Mouse (Mus musculus) limb, embryonic 13.5 days (tissue): ENCODE results near the gene Zbed4. TPM values are rescaled to one million over a fixed set of nuclear protein-coding genes. Genes with fewer than 3 reads are reported as not detected.
"Not testable (repeated sequence)": the region's sequence is repeated elsewhere in the genome, so short reads cannot be mapped to it uniquely, and the experiment has no call there.

ENCODE experiments used
- ATAC-seq: fragments of 200-750 bp; cut with Nextera tagmentation; 2 replicates; pipeline ENCODE4 v1.8.0; 2017; ENCODE audit warnings: low read depth, moderate number of reproducible peaks, moderate TSS enrichment; ENCODE audit not compliant: low FRiP score
- H3K27ac ChIP-seq: fragments of 300-500 bp; sonication (generic); 2 replicates; pipeline ENCODE4 v1.5.1; 2015; ENCODE audit warnings: inconsistent platforms, mild to moderate bottlenecking, moderate library complexity
- H3K27me3 ChIP-seq: fragments of 300-500 bp; sonication (generic); 2 replicates; pipeline ENCODE4 v1.6.1; 2015; ENCODE audit warnings: mild to moderate bottlenecking, inconsistent platforms
- H3K36me3 ChIP-seq: fragments of 300-500 bp; sonication (generic); 2 replicates; pipeline ENCODE4 v1.6.1; 2015; ENCODE audit warnings: inconsistent platforms, mild to moderate bottlenecking, moderate library complexity
- H3K4me1 ChIP-seq: fragments of 300-500 bp; sonication (generic); 2 replicates; pipeline ENCODE4 v1.6.1; 2015; ENCODE audit warnings: inconsistent platforms
- H3K4me2 ChIP-seq: fragments of 300-500 bp; sonication (generic); replicated peaks from 2 replicates; pipeline ENCODE4 v1.6.1; 2015; ENCODE audit warnings: inconsistent platforms, mild to moderate bottlenecking, moderate library complexity
- H3K4me3 ChIP-seq: fragments of 300-500 bp; sonication (generic); 2 replicates; pipeline ENCODE4 v1.5.1; 2015; ENCODE audit warnings: moderate library complexity, mild to moderate bottlenecking, inconsistent platforms
- H3K9ac ChIP-seq: fragments of 300-500 bp; sonication (generic); 2 replicates; pipeline ENCODE4 v1.6.1; 2015; ENCODE audit warnings: mild to moderate bottlenecking, inconsistent platforms
- H3K9me3 ChIP-seq: fragments of 300-500 bp; sonication (generic); 2 replicates; pipeline ENCODE4 v1.6.1; 2016; ENCODE audit warnings: inconsistent platforms
- WGBS: fragments of 180-500 bp; shearing (Covaris S2); methylation state at CpG from one replicate; pipeline ENCODE4 v1.1.7; 2015; 5-methylcytosine and 5-hydroxymethylcytosine counted together
- polyA plus RNA-seq: library from polyadenylated mRNA; unstranded; fragments of >200 nt; fragmentation: Nextera tagmentation; extraction: Ambion mirVana; gene quantifications from 2 replicates; pipeline ENCODE4 v1.2.1, GENCODE M21; 2015

Gene Zbed4
- polyA plus RNA-seq, result 16.1 and 18.2 TPM in 2 replicates

DNA sequence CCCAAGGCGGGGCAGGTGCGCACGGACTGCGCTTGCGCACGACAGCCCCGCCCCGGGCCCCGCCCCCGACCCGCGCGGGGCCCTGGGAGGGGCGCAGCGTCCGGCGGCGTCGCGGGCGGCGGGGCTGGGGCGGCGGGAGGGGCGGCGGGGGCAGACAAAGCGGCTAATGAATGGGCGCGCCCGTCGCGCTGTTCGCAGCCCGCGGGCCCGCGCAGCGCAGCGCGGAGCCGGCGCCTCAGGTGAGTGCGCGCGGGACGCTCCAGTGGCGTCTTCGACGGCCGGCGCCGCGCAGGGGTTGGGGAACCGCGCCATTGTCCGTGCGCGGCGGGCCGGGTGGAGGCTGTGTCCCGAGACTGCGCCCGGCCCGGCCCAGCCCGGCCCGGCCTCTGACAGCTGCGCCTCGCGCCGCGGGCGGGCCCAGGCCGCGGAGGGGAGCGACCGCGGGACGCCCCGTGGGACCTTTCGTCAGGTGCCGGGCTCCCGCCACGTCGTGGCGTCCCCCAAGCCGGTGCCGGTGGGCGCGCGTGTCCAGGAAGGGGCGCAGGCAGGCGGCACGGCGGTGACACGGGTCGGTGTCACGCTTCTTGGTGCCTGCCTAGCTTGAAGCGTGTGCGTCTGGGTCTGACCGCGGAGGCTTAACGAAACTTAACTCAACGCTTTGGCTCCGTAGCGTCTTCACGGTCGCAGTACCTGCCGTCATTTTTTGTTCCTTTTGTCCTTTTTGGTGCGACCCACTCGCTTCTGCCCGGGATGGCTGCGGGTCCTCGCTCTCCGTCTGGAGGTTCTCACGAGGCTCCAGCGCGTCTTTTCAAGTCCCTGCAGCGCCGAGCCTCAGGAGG, at the start of gene Zbed4:
Gene Zbed4, plus strand, starts transcription at position 97 of the 839 bp plus-strand sequence.
- Histone ChIP-seq H3K4me2 (peak within 1 kb of the TSS; percentile 78), H3K9me3 (no peaks in the 10 kb centered on the region), H3K4me1 (peaks cover 17% of the 10 kb centered on the region), H3K4me3 (peak within 1 kb of the TSS; percentile 82), H3K27me3 (no peaks in the 10 kb centered on the region), H3K9ac (peak within 1 kb of the TSS; percentile 85), H3K27ac (peak within 1 kb of the TSS; percentile 77), H3K36me3 (peaks cover 7% of the 10 kb centered on the region)
- ATAC-seq, result peak; percentile 69
- under 1% methylated on average over 70 of the region's 119 CpGs for WGBS

DNA sequence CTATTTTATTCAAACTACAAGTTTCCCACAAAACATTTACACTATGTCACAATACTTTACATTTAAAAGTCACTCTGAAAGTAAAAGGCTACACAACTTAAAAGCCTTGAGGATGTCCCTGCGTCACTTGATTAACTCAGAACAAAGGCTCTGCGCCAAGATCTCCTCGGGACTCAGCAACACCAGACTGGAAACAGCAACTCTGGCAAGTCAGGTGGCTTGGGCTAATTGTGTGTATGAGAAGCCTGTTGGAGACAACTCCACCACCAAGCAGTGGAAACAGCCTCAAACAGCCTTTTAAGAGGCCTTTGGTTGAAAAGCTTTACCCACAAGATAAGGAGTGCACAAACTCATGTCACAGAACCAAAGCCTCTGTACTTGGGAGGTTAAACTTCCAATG, 49.0 kb upstream of the Zbed4 start:
- ATAC-seq, result no peak
- Histone ChIP-seq H3K9me3 (no peaks in the 10 kb centered on the region), H3K27me3 (no peaks in the 10 kb centered on the region), H3K9ac (no peak overlapping the region), H3K4me3 (no peak overlapping the region), H3K4me2 (no peak overlapping the region), H3K36me3 (peaks cover 99% of the 10 kb centered on the region), H3K27ac (no peak overlapping the region), H3K4me1 (no peaks in the 10 kb centered on the region)
- WGBS, result 87% methylated on average over 3 of the region's 3 CpGs

- Histone ChIP-seq H3K36me3 (peaks cover 99% of the 10 kb centered on the region), H3K4me2 (no peak overlapping the region), H3K4me1 (no peaks in the 10 kb centered on the region), H3K27me3 (no peaks in the 10 kb centered on the region), H3K4me3 (no peak overlapping the region), H3K27ac (no peak overlapping the region), H3K9me3 (no peaks in the 10 kb centered on the region), H3K9ac (no peak overlapping the region)
- ATAC-seq, result no peak
- 70% methylated on average over 1 of the region's 1 CpGs for WGBS
Observed at GRCm38 (mm10) chr15:88704284-88704683, 47.2 kb upstream of the Zbed4 start.

GRCm38 (mm10) chr15:88706320-88706719, 45.1 kb upstream of the Zbed4 start:
- no peak overlapping the region for H3K4me2 ChIP-seq
- WGBS, result 89% methylated on average over 6 of the region's 6 CpGs
- H3K36me3 ChIP-seq, result peaks cover 99% of the 10 kb centered on the region
- no peaks in the 10 kb centered on the region for H3K4me1 ChIP-seq
- H3K4me3 ChIP-seq, result no peak overlapping the region
- no peak overlapping the region for H3K9ac ChIP-seq
- no peaks in the 10 kb centered on the region for H3K27me3 ChIP-seq
- no peaks in the 10 kb centered on the region for H3K9me3 ChIP-seq
- no peak overlapping the region for H3K27ac ChIP-seq
- no peak for ATAC-seq

GRCm38 (mm10) chr15:88706987-88707386, 44.5 kb upstream of the Zbed4 start:
- not testable (repeated sequence) for H3K27me3 ChIP-seq, H3K4me2 ChIP-seq, H3K27ac ChIP-seq, H3K4me1 ChIP-seq, H3K9ac ChIP-seq, H3K9me3 ChIP-seq, ATAC-seq, H3K4me3 ChIP-seq
- peaks cover 99% of the 10 kb centered on the region for H3K36me3 ChIP-seq
- WGBS, result 77% methylated on average over 13 of the region's 13 CpGs

DNA sequence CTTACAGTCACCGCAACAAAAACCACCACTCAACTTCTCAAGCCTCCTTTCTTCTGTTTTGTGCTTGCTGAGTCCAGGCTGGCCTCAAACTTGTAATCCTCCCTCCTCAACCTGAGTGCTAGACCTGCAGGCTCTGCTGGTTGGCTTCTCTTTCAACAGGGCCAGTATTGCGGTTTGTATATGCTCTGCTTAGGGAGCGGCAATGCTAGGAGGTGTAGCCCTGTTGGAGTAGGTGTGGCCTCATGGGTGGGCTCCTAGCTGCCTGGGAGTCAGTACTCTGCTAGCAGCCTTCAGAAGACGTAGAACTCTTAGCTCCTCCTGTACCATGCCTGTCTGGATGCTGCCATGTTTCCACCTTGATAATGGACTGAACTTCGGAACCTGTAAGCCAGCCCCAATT, 43.3 kb upstream of the Zbed4 start:
- 93% methylated on average over 5 of the region's 5 CpGs for WGBS
- no peak for ATAC-seq
- H3K27ac ChIP-seq, result no peak overlapping the region

GRCm38 (mm10) chr15:88708657-88709511, 42.6 kb upstream of the Zbed4 start:
- Histone ChIP-seq H3K4me1 (no peaks in the 10 kb centered on the region), H3K9ac (no peak overlapping the region), H3K9me3 (no peaks in the 10 kb centered on the region), H3K4me3 (no peak overlapping the region), H3K36me3 (peaks cover 100% of the 10 kb centered on the region), H3K27ac (no peak overlapping the region), H3K4me2 (no peak overlapping the region), H3K27me3 (no peaks in the 10 kb centered on the region)
- 90% methylated on average over 13 of the region's 13 CpGs for WGBS
- ATAC-seq, result no peak

More for the DNA sequence above, 43.3 kb upstream of the Zbed4 start:
- peaks cover 100% of the 10 kb centered on the region for H3K36me3 ChIP-seq
- H3K9me3 ChIP-seq, result no peaks in the 10 kb centered on the region
- no peak overlapping the region for H3K4me2 ChIP-seq
- H3K9ac ChIP-seq, result no peak overlapping the region
- no peaks in the 10 kb centered on the region for H3K4me1 ChIP-seq
- no peak overlapping the region for H3K4me3 ChIP-seq
- no peaks in the 10 kb centered on the region for H3K27me3 ChIP-seq

GRCm38 (mm10) chr15:88709878-88710277, 41.6 kb upstream of the Zbed4 start:
- Histone ChIP-seq H3K4me2 (no peak overlapping the region), H3K36me3 (peaks cover 100% of the 10 kb centered on the region), H3K4me1 (no peaks in the 10 kb centered on the region), H3K27ac (no peak overlapping the region), H3K9me3 (no peaks in the 10 kb centered on the region), H3K27me3 (no peaks in the 10 kb centered on the region), H3K9ac (no peak overlapping the region), H3K4me3 (no peak overlapping the region)
- WGBS, result 93% methylated on average over 5 of the region's 5 CpGs
- no peak for ATAC-seq

DNA sequence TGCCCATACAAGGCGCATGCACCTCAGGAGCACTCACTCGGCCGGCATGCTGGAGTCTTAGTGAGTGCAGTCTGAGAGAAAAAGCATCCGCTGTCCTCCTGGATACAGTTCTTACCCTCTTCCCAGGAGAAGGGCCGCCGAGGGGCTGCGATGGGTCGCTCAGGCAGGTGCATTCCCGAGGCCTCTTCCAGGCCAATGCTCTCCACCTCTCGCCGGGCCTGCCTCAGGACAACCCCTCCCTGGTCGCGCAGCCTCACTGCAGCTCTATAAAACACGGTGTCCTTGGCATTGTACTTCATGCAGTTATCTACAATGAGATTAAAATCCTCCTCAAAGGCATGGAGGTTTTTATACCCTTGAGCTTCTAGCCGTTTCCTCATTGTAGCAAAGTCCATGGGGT, 39.0 kb upstream of the Zbed4 start:
- H3K36me3 ChIP-seq, result peaks cover 100% of the 10 kb centered on the region
- 92% methylated on average over 15 of the region's 15 CpGs for WGBS
- no peaks in the 10 kb centered on the region for H3K27me3 ChIP-seq
- H3K27ac ChIP-seq, result no peak overlapping the region
- H3K9me3 ChIP-seq, result no peaks in the 10 kb centered on the region
- ATAC-seq, result no peak
- peaks cover 3% of the 10 kb centered on the region for H3K4me1 ChIP-seq
- H3K4me2 ChIP-seq, result no peak overlapping the region
- H3K4me3 ChIP-seq, result no peak overlapping the region
- H3K9ac ChIP-seq, result no peak overlapping the region

DNA sequence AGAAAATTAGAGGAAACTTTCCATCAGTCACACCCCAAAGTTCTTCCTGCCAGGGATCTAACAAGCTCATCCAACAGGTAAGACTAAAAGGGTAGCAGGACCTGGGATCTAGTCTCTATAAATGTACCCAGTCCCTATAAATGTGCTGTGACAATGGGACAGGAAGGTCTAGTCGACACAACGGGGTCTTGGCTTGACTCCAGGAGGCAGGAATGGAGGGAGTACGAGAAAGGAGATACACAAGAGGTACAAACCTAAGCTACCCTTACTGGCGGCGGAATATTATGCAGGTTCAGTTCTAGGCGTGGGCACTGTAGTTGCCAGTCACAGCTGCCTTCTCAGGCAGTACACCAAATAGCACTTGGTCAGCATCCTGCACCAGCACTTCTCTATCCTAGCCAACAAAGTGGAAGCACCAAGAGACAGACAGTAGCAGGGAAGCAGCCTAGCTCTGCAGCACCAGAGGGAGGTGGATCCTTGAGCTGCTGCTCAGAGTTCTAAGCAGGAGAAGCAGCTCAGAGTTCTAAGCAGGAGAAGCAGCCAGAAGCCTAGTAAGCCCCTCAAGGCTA, 37.4 kb upstream of the Zbed4 start:
- Histone ChIP-seq H3K4me1 (peaks cover 8% of the 10 kb centered on the region), H3K36me3 (peaks cover 100% of the 10 kb centered on the region), H3K27ac (no peak overlapping the region), H3K9ac (no peak overlapping the region), H3K4me3 (no peak overlapping the region), H3K4me2 (no peak overlapping the region), H3K9me3 (no peaks in the 10 kb centered on the region), H3K27me3 (no peaks in the 10 kb centered on the region)
- ATAC-seq, result no peak
- WGBS, result 83% methylated on average over 6 of the region's 6 CpGs

DNA sequence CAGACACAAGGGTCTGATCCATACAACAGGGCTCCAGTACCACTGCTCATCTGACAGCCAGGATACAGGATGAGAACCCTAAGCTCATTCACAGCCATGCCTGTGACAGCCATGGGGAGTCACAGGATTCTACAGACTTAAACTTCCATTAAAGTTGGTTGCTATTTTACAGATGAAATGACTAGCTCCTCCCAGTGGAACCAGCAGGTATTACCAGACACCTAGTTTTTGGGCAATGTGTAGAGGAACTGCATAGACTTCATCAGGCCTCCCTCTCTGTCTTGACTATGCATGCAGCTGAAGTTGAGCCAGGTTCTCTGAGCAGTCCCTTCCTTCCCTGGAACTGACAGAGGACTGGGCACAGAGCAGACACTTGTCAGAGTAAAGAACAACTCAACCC, 35.1 kb upstream of the Zbed4 start:
- Histone ChIP-seq H3K9ac (no peak overlapping the region), H3K27ac (no peak overlapping the region), H3K27me3 (no peaks in the 10 kb centered on the region), H3K9me3 (no peaks in the 10 kb centered on the region), H3K4me3 (no peak overlapping the region), H3K4me1 (peaks cover 8% of the 10 kb centered on the region), H3K4me2 (no peak overlapping the region), H3K36me3 (peaks cover 98% of the 10 kb centered on the region)
- no peak for ATAC-seq

DNA sequence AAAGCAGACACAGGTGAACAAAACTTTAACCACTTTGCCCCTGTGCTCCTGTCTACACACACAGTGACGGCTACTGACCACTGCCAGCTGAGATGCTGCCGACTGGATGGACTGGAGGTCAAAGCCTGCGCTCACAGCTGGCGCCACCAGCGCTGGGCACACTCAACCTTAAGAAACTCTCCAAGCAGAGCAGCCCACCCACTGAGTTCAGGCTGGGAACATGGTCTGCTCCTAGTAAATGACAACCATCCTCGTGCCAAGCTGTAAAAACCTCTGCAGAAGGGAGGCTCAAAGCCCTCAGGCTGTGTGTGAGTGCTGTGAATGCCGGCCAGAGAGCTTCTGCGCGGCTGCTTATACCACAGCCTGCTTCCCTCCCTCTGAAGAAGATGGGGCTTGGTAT, 34.2 kb upstream of the Zbed4 start:
- Histone ChIP-seq H3K4me3 (no peak overlapping the region), H3K27ac (no peak overlapping the region), H3K4me1 (peaks cover 8% of the 10 kb centered on the region), H3K9ac (no peak overlapping the region), H3K36me3 (peaks cover 98% of the 10 kb centered on the region), H3K9me3 (no peaks in the 10 kb centered on the region), H3K27me3 (no peaks in the 10 kb centered on the region), H3K4me2 (no peak overlapping the region)
- 51% methylated on average over 9 of the region's 9 CpGs for WGBS
- ATAC-seq, result no peak
